Mouse (Mus musculus): ENCODE measurements around the gene Rab27a. TPM values are rescaled to one million over a fixed set of nuclear protein-coding genes. Genes with fewer than 3 reads are reported as not detected.

Rab27a gene
- total RNA-seq (2012; rRNA removed): 14.8 and 15.1 TPM in 2 replicates
- total RNA-seq (2014; rRNA removed): 20.0 and 20.5 TPM in 2 replicates
- polyA plus RNA-seq (2012; ENCODE audit: insufficient read length, low read depth): 24.7 and 25.6 TPM in 2 replicates

DNA sequence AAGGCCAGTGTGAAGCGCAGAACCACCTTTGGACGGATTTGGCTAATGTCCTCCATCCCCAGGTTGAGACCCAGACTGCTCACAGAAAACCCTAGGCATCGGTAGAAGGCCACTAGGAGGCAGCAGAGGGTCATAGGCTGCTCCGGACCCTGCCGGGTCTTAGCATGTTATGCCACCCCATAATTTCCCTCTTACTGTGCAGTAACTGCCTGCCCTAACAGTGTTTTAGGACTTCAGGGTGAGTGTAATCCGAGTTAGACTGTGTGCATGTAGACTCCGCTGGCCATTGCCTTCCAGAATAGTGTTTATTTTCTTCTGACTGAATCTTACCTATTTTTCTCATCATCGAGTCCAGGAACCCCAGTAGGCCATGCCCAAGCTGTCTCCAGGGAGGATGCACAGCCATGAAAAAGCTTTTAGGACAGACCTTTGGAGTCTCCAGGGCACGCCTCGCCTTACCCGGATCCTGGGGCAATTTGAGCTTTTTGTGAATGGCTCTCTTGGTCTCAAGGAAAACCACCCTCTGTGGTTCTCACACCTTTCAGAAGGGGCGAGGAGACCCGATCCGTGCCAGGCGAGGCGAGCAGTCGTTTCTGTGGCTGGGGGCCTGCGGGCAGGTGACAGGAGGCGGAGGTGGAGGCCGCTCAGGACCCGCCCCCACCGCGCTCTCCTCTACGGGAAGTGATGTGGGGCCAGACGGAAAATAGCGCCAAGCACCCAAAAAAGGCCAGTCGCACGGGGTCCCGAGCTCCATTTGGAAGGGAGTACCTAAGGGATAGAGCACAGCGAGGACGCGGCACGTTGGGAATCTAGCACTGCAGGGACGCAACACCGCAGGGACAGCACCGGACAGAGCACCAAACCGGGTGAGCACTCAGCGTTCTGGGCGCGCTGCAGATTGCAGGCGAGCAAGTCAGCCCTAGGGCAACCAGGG is at the start of gene Rab27a:
Rab27a (plus strand) TSS at position 709 of the 934 bp plus-strand sequence.
- peaks cover 0 to 21% of the 10 kb centered on the region in 2 experiments for H3K36me3 ChIP-seq (replicated peaks in 1 of 2; ENCODE audit: control insufficient read depth in 1 of 2, insufficient read depth in 1 of 2, low read length in 1 of 2)
- peak within 1 kb of the TSS; percentile 71 to 84 (median 75) for H3K4me3 ChIP-seq (replicated peaks in 1 of 3; ENCODE audit: low read depth in 2 of 3, low read length in 2 of 3, poor library complexity in 1 of 3)
- peaks cover 2 to 44% of the 10 kb centered on the region in 2 experiments; a peak in 3 of 4 replicates for H3K4me1 ChIP-seq (ENCODE audit: control insufficient read depth in 1 of 2, insufficient read depth in 2 of 2)
- peak; percentile 94 for DNase-seq (ENCODE audit: extremely low read depth)
- in situ Hi-C loops (cut with MboI; ENCODE audit: low pct_ligation_motif_present, low pct_unique_long_range_greater_than_20kb, low sequenced_read_pairs): loop anchor here (5.0 kb wide), 1 partner anchor 48 kb away; no protein-coding TSS in a partner anchor
- H3K27ac ChIP-seq (ENCODE audit: insufficient read depth, low read depth): peak within 1 kb of the TSS; percentile 34; the same call in 1 of the 2 replicates
- peak within 1 kb of the TSS; percentile 76 for H3K4me2 ChIP-seq (ENCODE audit: insufficient read depth, low read depth, poor library complexity, severe bottlenecking)
- dilution Hi-C loops (cut with MboI; ENCODE audit: extremely low pct_ligation_motif_present, extremely low pct_unique_long_range_greater_than_20kb, low sequenced_read_pairs): no loop called here
- H3K9ac ChIP-seq (ENCODE audit: insufficient read depth, low read depth): peak within 1 kb of the TSS; percentile 75
- no peaks in the 10 kb centered on the region for H3K9me3 ChIP-seq (replicated peaks; ENCODE audit: low read length)
- H3K79me2 ChIP-seq (replicated peaks; ENCODE audit: control insufficient read depth, extremely low read depth, insufficient read depth, poor library complexity, severe bottlenecking): peaks cover 19% of the 10 kb centered on the region
- H3K27me3 ChIP-seq (replicated peaks): no peaks in the 10 kb centered on the region
- TF ChIP-seq RCOR1 (conservative IDR thresholded peaks at IDR 0.05; ENCODE audit: low read depth, low read length) (no peak), MYC (IDR thresholded peaks at IDR 0.05; ENCODE audit: low read depth, low read length) (no peak), NRF1 (IDR thresholded peaks at IDR 0.05; ENCODE audit: low read depth, low read length) (no peak), BHLHE40 (IDR thresholded peaks at IDR 0.05; ENCODE audit: low read depth, low read length) (peak; percentile 45), ETS1 (conservative IDR thresholded peaks at IDR 0.05; ENCODE audit: low read depth, low read length) (no peak), CTCF (conservative IDR thresholded peaks at IDR 0.05 in 1 of 2, IDR thresholded peaks at IDR 0.05 in 1 of 2; ENCODE audit: low read depth in 2 of 2, low read length in 2 of 2) (peak; percentile 95 to 99), SMC3 (IDR thresholded peaks at IDR 0.05; ENCODE audit: low read depth, low read length) (peak; percentile 87), CHD2 (IDR thresholded peaks at IDR 0.05; ENCODE audit: low read length) (no peak), ZNF384 (IDR thresholded peaks at IDR 0.05; ENCODE audit: low read depth, low read length) (no peak), USF2 (conservative IDR thresholded peaks at IDR 0.05; ENCODE audit: low read depth, low read length) (no peak), NELFE (IDR thresholded peaks at IDR 0.05; ENCODE audit: low read depth, low read length) (no peak), POLR2AphosphoS2 (IDR thresholded peaks at IDR 0.05; ENCODE audit: low read depth, low read length) (no peak), MXI1 (IDR thresholded peaks at IDR 0.05; ENCODE audit: low read depth, low read length) (peak; percentile 38; the same call in 1 of the 2 replicates), MAZ (IDR thresholded peaks at IDR 0.05; ENCODE audit: low read depth, low read length) (peak; percentile 38; the same call in 1 of the 2 replicates), CHD1 (IDR thresholded peaks at IDR 0.05; ENCODE audit: low read depth, low read length) (no peak), ELF1 (IDR thresholded peaks at IDR 0.05; ENCODE audit: low read depth, low read length) (no peak; the same call in 1 of the 2 replicates), GABPA (IDR thresholded peaks at IDR 0.05; ENCODE audit: insufficient replicate concordance, low read depth, low read length) (no peak), ZKSCAN1 (IDR thresholded peaks at IDR 0.05; ENCODE audit: borderline replicate concordance, low read depth, low read length) (no peak), HCFC1 (IDR thresholded peaks at IDR 0.05; ENCODE audit: low read depth, low read length) (peak; percentile 21; the same call in 1 of the 2 replicates), UBTF (IDR thresholded peaks at IDR 0.05; ENCODE audit: low read depth, low read length) (no peak; the same call in 1 of the 2 replicates), RAD21 (IDR thresholded peaks at IDR 0.05; ENCODE audit: low read depth, low read length) (peak; percentile 94), MEF2A (IDR thresholded peaks at IDR 0.05; ENCODE audit: borderline replicate concordance, low read depth, low read length) (peak; percentile 31; the same call in 1 of the 2 replicates), SIN3A (IDR thresholded peaks at IDR 0.05; ENCODE audit: low read length) (peak; percentile 63), MAX (IDR thresholded peaks at IDR 0.05; ENCODE audit: low read length) (no peak), ZC3H11A (IDR thresholded peaks at IDR 0.05; ENCODE audit: low read depth, low read length) (peak; percentile 39; the same call in 1 of the 2 replicates), EP300 (IDR thresholded peaks at IDR 0.05; ENCODE audit: low read length) (no peak), MAFK (IDR thresholded peaks at IDR 0.05; ENCODE audit: insufficient replicate concordance, low read length) (no peak), IRF4 (IDR thresholded peaks at IDR 0.05; ENCODE audit: low read depth, low read length) (no peak), USF1 (IDR thresholded peaks at IDR 0.05; ENCODE audit: low read depth, low read length) (no peak), TBP (conservative IDR thresholded peaks at IDR 0.05; ENCODE audit: low read depth, low read length) (no peak), E2F4 (IDR thresholded peaks at IDR 0.05; ENCODE audit: insufficient replicate concordance, low read depth, low read length) (no peak), JUND (conservative IDR thresholded peaks at IDR 0.05; ENCODE audit: low read depth, low read length) (no peak; the same call in 1 of the 2 replicates), TCF12 (IDR thresholded peaks at IDR 0.05; ENCODE audit: low read depth, low read length) (peak; percentile 32), JUN (IDR thresholded peaks at IDR 0.05; ENCODE audit: insufficient read depth, low read depth, low read length) (no peak), ZMIZ1 (IDR thresholded peaks at IDR 0.05; ENCODE audit: low read depth, low read length) (no peak), KAT2A (IDR thresholded peaks at IDR 0.05; ENCODE audit: insufficient replicate concordance, low read length) (no peak), POLR2A (IDR thresholded peaks at IDR 0.05; ENCODE audit: low read depth, low read length) (peak; percentile 57; the same call in 1 of the 2 replicates)

All from CH12.LX (cell line).